Mouse (Mus musculus) heart, adult 2 months (tissue): Measurements from ENCODE around the gene Zfp511. TPM values are rescaled to one million over a fixed set of nuclear protein-coding genes. Genes with fewer than 3 reads are reported as not detected.

Experiments
- DNase-seq, 2 experiments: peaks; one replicate each; pipeline ENCODE4 v3.0.0; 2021
- H3K27ac ChIP-seq: fragments of 200-600 bp; 2 replicates; pipeline ENCODE4 v1.8.1; 2022
- H3K27me3 ChIP-seq: fragments of 200-500 bp; 2 replicates; pipeline ENCODE4 v1.6.1; 2012; ENCODE audit warnings: mild to moderate bottlenecking, low read length, inconsistent platforms, mixed read lengths; ENCODE audit not compliant: control insufficient read depth, insufficient read depth
- H3K36me3 ChIP-seq: fragments of 200-500 bp; 2 replicates; pipeline ENCODE4 v1.6.1; 2012; ENCODE audit warnings: low read length, inconsistent platforms; ENCODE audit not compliant: control insufficient read depth, insufficient read depth
- H3K4me1 ChIP-seq: fragments of 200-500 bp; 2 replicates; pipeline ENCODE4 v1.6.1; 2011; ENCODE audit warnings: low read length; ENCODE audit not compliant: control insufficient read depth, insufficient read depth
- H3K4me3 ChIP-seq: fragments of 200-600 bp; 2 replicates; pipeline ENCODE4 v1.8.1; 2022
- H3K79me2 ChIP-seq: fragments of 200-500 bp; replicated peaks from 2 replicates; pipeline ENCODE4 v1.6.1; 2012; ENCODE audit warnings: mild to moderate bottlenecking, inconsistent platforms, low read length, moderate library complexity, mixed read lengths; ENCODE audit not compliant: control insufficient read depth, insufficient read depth
- H3K9ac ChIP-seq: fragments of 200-500 bp; 2 replicates; pipeline ENCODE4 v1.6.1; 2012; ENCODE audit warnings: low read depth, mild to moderate bottlenecking, control low read depth, inconsistent platforms, low read length, mixed read lengths
- CTCF ChIP-seq: fragments of 200-600 bp; IDR thresholded peaks from 2 replicates; pipeline ENCODE4 v1.8.1; 2022; ENCODE audit warnings: antibody characterized with exemption, mild to moderate bottlenecking, moderate library complexity
- EP300 ChIP-seq: fragments of 200-500 bp; IDR thresholded peaks from 2 replicates; pipeline ENCODE4 v1.6.1; 2011; ENCODE audit warnings: low read depth, low read length, control low read depth; ENCODE audit not compliant: insufficient read depth
- POLR2A ChIP-seq: fragments of 200-500 bp; IDR thresholded peaks from 2 replicates; pipeline ENCODE4 v1.6.1; 2011; ENCODE audit warnings: mild to moderate bottlenecking, low read depth, low read length, control low read depth; ENCODE audit not compliant: insufficient read depth
- WGBS: fragments of 180-500 bp; shearing (Covaris S2); methylation state at CpG from one replicate; pipeline ENCODE4 v1.1.7; 2018; 5-methylcytosine and 5-hydroxymethylcytosine counted together
- intact Hi-C: fragments of 180-260 bp; cut with DNase I; formaldehyde crosslinking; loops from one replicate; pipeline ENCODE4 v1.15.1; 2025
- microRNA-seq, 2 experiments: library from miRNA; unstranded; fragments of <30 nt; microRNA quantifications; one replicate each; pipeline ENCODE4 v1.2.0; 2021
- polyA plus RNA-seq: library from polyadenylated mRNA; depleted of rRNA; stranded (reverse); fragments of >200 nt; gene quantifications from 2 replicates; pipeline ENCODE4 v1.2.3, GENCODE M21; 2012; rRNA removed
- total RNA-seq, 2 experiments: library from RNA; stranded (reverse); gene quantifications; 2 replicates each; pipeline ENCODE4 v1.2.3; 2021

Gene Zfp511
- total and polyA plus RNA-seq, 3 experiments, result 8.5 to 21.2 (median 11.1) TPM

DNA sequence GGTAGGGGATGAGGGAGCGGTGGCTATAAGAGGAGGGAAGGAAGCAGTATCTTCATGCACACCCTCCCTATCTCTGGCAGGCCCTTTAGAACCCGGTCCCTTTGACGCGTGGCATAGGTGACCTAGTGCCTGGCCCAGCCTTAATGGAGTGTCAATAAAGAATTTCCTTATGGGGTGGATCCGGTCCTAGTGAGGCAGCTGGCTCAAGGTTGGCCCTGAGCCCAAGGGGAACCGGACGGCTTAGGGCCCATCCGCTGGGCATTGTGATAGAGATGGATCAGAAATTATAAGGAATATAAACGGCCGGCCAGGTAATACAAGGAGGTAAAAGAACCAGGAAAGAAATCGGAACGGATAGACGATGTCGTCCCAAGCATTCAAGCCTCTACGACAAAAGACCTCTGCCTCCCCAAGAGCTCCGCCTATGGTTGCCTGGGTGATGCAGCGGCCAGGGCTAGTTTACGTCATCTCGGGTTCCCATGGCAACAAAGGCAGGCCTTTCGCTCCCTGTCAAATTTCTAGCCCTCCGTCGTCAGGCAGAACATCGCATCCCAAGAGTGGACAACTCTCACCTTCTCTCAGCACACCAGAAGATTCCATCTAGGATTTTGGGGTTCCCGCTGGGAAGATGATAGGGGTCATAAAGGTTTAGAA is 44.4 kb downstream of the Zfp511 start:
- Histone ChIP-seq H3K9ac (no peak overlapping the region), H3K4me3 (no peak overlapping the region), H3K79me2 (no peaks in the 10 kb centered on the region), H3K27me3 (peaks cover 2% of the 10 kb centered on the region; the same call in 1 of the 2 replicates), H3K4me1 (no peaks in the 10 kb centered on the region), H3K36me3 (no peaks in the 10 kb centered on the region), H3K27ac (no peak overlapping the region)
- intact Hi-C loops, result no loop called here
- WGBS, result 3% methylated on average over 24 of the region's 24 CpGs
- no peak for TF ChIP-seq CTCF
- no peak for TF ChIP-seq POLR2A
- peak; percentile 65 to 68 for DNase-seq

DNA sequence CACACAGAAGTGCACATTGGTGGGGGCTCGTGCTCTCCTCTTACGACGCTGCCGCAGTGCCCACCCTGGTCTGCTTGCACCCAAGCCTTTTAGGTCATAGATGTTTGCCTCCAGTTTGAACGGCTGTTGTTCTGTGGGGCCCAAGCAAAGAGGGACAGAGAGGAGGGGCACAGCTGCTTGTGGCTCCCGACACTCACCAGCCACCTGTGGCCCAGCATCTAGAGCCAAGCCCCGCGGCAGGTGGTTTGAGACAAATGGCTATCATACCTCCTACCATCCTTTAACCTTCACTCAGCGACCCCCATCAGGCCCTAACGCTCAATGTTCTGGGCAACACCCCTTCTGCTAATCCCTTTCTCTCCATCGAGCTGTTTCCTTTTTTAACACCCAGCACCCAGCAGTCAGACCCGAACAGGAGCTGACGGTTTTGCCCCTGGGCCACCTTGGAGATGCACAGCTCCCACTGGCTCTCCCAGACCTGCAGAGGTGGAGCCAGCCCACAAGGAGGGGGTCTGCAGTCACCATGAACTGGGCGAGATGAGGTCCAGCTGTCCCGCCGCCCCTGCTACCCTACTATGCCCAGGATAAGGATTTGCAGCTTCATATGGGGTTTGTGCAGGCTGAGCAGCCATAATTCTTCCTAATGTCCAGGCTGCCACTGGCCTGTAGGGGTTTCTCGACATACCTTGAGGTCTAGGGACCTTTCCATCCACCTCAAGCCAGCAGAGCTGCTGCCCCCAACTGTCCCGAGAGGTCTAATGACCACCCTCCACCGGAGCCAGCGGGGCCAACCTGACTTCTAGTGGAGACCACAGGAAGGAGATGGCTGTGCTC is 45.4 kb downstream of the Zfp511 start:
- Histone ChIP-seq H3K9ac (no peak overlapping the region), H3K4me3 (no peak overlapping the region), H3K27me3 (peaks cover 2% of the 10 kb centered on the region; the same call in 1 of the 2 replicates), H3K27ac (no peak overlapping the region), H3K36me3 (no peaks in the 10 kb centered on the region), H3K79me2 (no peaks in the 10 kb centered on the region), H3K4me1 (no peaks in the 10 kb centered on the region)
- DNase-seq, result no peak
- TF ChIP-seq EP300, result no peak
- no peak for TF ChIP-seq CTCF
- no peak for TF ChIP-seq POLR2A
- intact Hi-C loops, result no loop called here
- 17% methylated on average over 20 of the region's 20 CpGs for WGBS

DNA sequence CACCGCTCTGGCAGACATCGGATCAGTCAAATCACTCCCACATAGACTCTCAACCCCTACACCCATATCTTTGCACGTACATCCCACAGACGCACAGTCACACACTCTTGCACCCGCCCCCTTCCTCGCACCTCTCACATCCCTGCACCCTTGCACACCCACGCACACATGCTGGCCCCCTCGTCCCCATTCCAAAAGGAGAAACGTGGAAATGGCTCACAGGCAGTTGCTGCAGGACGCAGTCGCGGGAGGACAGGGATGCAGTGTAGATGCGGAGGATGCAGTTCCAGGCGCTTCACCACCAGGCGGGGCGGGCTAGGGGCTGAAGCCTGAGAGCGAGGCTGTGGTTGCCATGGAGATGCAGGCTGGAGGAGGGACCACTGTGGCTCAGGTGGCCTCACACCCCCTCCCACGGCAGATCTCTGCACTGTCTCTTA is 46.1 kb downstream of the Zfp511 start, which contains the start of gene Caly:
TSS of gene Caly (minus strand) at position 307 of the 437 bp plus-strand sequence.
- H3K79me2 ChIP-seq, result no peaks in the 10 kb centered on the region
- H3K9ac ChIP-seq, result no peak within 1 kb of the TSS
- H3K27me3 ChIP-seq, result peaks cover 2% of the 10 kb centered on the region; the same call in 1 of the 2 replicates
- intact Hi-C loops, result no loop called here
- H3K27ac ChIP-seq, result no peak within 1 kb of the TSS
- no peaks in the 10 kb centered on the region for H3K4me1 ChIP-seq
- no peaks in the 10 kb centered on the region for H3K36me3 ChIP-seq
- WGBS, result 8% methylated on average over 18 of the region's 18 CpGs
- no peak for DNase-seq
- TF ChIP-seq POLR2A (no peak), CTCF (no peak; the same call in 1 of the 2 replicates), EP300 (no peak)
- no peak within 1 kb of the TSS for H3K4me3 ChIP-seq

Small RNAs within 50 kb of the gene (microRNA-seq; reads per million reads assigned to microRNA genes)
- gene Mir7062, result 0 to 0.77 reads per million in 2 experiments

Other genes with a start within 250 kb of the Zfp511 start
- under 1 TPM in 1 of 2 experiments, not detected in 1; 0.09 TPM for gene Adgra1, start 202.2 kb upstream of the Zfp511 start, total RNA-seq
- 0.04 and 0.06 TPM in 2 replicates for gene Adgra1, start 202.2 kb upstream of the Zfp511 start, polyA plus RNA-seq
- gene Kndc1, start 141.7 kb upstream of the Zfp511 start, total RNA-seq, result not detected
- gene Kndc1, start 141.7 kb upstream of the Zfp511 start, polyA plus RNA-seq, result 0.47 TPM in 1 of 2 replicates, not detected in the other
- gene Utf1, start 92.6 kb upstream of the Zfp511 start, total RNA-seq, result not detected
- gene Utf1, start 92.6 kb upstream of the Zfp511 start, polyA plus RNA-seq, result not detected in 2 replicates
- not detected for gene 6430531B16Rik, start 57.6 kb upstream of the Zfp511 start, total RNA-seq
- gene 6430531B16Rik, start 57.6 kb upstream of the Zfp511 start, polyA plus RNA-seq, result 0.25 TPM in 1 of 2 replicates, not detected in the other
- under 1 TPM; 0.26 to 0.73 TPM for gene Adam8, start 43.8 kb upstream of the Zfp511 start, total RNA-seq
- gene Adam8, start 43.8 kb upstream of the Zfp511 start, polyA plus RNA-seq, result 2.3 and 9.1 TPM in 2 replicates
- 10 to 100 TPM; 28.4 to 33.5 TPM for gene Tubgcp2, start 278 bp downstream of the Zfp511 start, total RNA-seq
- 21.7 and 29.7 TPM in 2 replicates for gene Tubgcp2, start 278 bp downstream of the Zfp511 start, polyA plus RNA-seq
- gene Msx3, start 12.7 kb downstream of the Zfp511 start, total RNA-seq, result not detected
- gene Msx3, start 12.7 kb downstream of the Zfp511 start, polyA plus RNA-seq, result not detected in 2 replicates
- gene Caly, start 46.2 kb downstream of the Zfp511 start, total RNA-seq, result under 1 TPM in 1 of 2 experiments, not detected in 1; 0.23 TPM
- gene Caly, start 46.2 kb downstream of the Zfp511 start, polyA plus RNA-seq, result 0.10 and 0.53 TPM in 2 replicates
- not detected for gene Prap1, start 57.0 kb downstream of the Zfp511 start, total RNA-seq
- gene Prap1, start 57.0 kb downstream of the Zfp511 start, polyA plus RNA-seq, result 0.27 TPM in 1 of 2 replicates, not detected in the other
- gene Fuom, start 66.0 kb downstream of the Zfp511 start, total RNA-seq, result 10 to 100 TPM; 71.5 to 83.4 TPM
- 101 and 120 TPM in 2 replicates for gene Fuom, start 66.0 kb downstream of the Zfp511 start, polyA plus RNA-seq
- gene Paox, start 79.4 kb downstream of the Zfp511 start, total RNA-seq, result 1 to 10 TPM; 3.0 to 3.4 TPM
- gene Paox, start 79.4 kb downstream of the Zfp511 start, polyA plus RNA-seq, result 5.2 TPM in 2 replicates
- gene Echs1, start 80.1 kb downstream of the Zfp511 start, total RNA-seq, result 100 to 1,000 TPM; 438 to 535 TPM
- gene Echs1, start 80.1 kb downstream of the Zfp511 start, polyA plus RNA-seq, result 473 and 490 TPM in 2 replicates
- 10 to 100 TPM; 25.2 to 27.3 TPM for gene Mtg1, start 101.2 kb downstream of the Zfp511 start, total RNA-seq
- 46.2 and 68.8 TPM in 2 replicates for gene Mtg1, start 101.2 kb downstream of the Zfp511 start, polyA plus RNA-seq
- gene Sprn, start 118.5 kb downstream of the Zfp511 start, total RNA-seq, result under 1 TPM; 0.52 TPM
- gene Sprn, start 118.5 kb downstream of the Zfp511 start, polyA plus RNA-seq, result 0.85 and 1.9 TPM in 2 replicates
- not detected for gene Olfr522, start 128.4 kb downstream of the Zfp511 start, total RNA-seq
- not detected in 2 replicates for gene Olfr522, start 128.4 kb downstream of the Zfp511 start, polyA plus RNA-seq
- not detected for gene Olfr523, start 136.8 kb downstream of the Zfp511 start, total RNA-seq
- not detected in 2 replicates for gene Olfr523, start 136.8 kb downstream of the Zfp511 start, polyA plus RNA-seq
- not detected for gene Olfr524, start 169.6 kb downstream of the Zfp511 start, total RNA-seq
- not detected in 2 replicates for gene Olfr524, start 169.6 kb downstream of the Zfp511 start, polyA plus RNA-seq
- gene Cd163l1, start 181.9 kb downstream of the Zfp511 start, total RNA-seq, result not detected
- gene Cd163l1, start 181.9 kb downstream of the Zfp511 start, polyA plus RNA-seq, result 0.27 TPM in 1 of 2 replicates, not detected in the other
- gene 5830411N06Rik, start 210.9 kb downstream of the Zfp511 start, total RNA-seq, result not detected
- gene 5830411N06Rik, start 210.9 kb downstream of the Zfp511 start, polyA plus RNA-seq, result 0.12 TPM in 1 of 2 replicates, not detected in the other